Mouse (Mus musculus) left cerebral cortex, adult 18-20 months (tissue): ENCODE measurements at regions not wholly inside any gene's neighbourhood (a gene's known extent, or its start where the extent isn't known, plus 50 kb on each side); places are given as distances from the start of the nearest gene placed in this dataset.

ENCODE experiments used
- DNase-seq, 2 experiments: peaks; one replicate each; pipeline ENCODE4 v3.0.0; 2021 to 2022; ENCODE audit warnings: low spot score in 2 of 2, mixed read lengths in 1 of 2

DNA sequence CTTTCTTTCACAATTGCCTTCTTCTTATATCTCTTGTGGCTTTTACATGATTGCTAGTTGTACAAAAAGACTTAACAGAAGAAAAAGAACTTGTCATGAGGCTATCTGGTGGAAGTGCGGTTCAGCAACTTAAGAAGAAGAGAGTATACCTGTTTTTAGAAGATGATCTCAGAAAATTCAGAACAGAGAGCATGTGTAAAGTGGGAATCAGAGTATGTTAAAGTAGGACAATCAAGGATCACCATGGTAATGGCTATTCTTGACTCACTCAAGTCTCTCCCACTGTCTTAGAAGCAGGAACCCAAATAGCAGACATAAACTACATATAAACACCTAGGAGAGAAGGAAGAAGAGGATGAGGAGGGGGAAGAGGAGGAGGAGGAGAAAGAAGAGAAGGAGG, 857.9 kb upstream of the Nr2f1 start:
- no peak for DNase-seq

DNA sequence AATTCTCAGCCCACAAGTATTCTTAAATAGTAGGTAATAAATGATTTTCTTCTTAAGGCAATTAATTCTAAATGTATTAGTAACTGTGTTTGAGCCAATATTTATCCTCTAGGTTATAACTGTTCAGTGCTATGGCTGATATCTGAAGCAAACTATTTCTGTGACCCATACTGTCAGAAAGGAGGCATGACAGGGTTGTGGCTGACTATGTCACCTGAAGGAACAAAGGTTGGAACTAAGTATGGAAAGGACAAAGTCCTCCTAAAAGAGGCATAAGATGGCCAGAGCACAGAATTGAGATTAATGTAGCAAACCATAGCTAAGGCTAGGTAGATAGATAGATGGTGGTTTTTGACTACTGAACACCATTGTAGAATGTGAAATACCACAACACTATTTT, 854.9 kb upstream of the Nr2f1 start:
- no peak for DNase-seq

GRCm38 (mm10) chr13:79053428-79053827, 853.9 kb upstream of the Nr2f1 start:
- no peak for DNase-seq

DNA sequence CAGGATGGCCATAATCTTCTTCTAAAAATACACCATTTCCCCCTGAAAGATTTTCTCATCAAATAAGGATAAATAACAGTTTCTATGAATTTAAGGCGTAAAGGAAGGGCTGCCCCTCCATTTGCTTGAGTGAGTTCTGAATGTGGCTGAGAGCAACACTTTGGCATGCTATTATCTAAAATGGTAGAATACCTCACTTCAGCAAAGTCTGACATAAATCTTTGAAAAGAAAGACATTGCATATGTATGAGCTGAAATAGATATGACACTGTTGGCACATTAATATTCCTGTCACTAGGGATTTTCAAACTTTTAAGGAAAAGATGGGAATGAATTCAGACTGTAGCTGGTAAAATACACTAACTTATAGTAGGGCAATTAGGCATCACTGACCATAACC, 847.7 kb upstream of the Nr2f1 start:
- no peak for DNase-seq

DNA sequence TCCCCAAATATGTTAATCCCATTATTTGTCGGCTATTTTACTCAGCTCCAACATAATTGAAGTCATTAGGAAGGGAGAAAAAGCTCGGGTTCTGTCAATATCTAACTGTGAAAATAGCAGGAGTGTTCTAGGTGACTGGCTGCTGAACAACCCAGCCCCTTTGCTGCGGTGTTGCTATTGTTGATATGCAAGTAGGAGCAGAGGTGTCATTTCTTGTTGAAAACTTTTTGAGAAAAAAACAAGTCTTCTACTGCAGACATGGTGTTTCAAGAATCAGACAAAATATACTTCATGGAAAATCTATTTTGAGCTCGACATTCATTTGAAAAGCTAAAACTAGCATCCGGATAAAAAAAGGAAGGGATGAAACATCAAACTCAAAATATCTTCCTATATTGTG, 845.1 kb upstream of the Nr2f1 start:
- no peak for DNase-seq

DNA sequence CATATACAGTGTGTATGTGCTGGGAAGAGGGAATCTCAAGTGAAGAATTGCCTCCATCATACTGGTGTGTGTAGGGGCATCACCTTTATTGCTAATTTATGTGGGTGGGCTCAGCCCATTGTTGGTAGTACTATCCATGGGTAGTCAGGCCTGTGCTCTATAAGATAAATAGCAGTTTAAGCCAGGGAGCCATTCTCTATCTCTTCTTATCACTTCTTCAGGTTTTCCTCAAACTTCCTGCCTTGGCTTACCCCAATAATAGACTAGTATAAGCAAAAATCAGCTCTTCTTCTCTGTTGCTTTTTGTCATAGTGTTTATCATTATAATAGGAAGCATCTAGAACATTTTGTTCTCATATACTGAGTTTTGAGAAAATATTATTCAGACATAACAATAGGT, 838.3 kb upstream of the Nr2f1 start:
- DNase-seq: no peak

- DNase-seq: no peak
These were observed 835.7 kb upstream of the Nr2f1 start for GRCm38 (mm10) chr13:79035276-79035675.

DNA sequence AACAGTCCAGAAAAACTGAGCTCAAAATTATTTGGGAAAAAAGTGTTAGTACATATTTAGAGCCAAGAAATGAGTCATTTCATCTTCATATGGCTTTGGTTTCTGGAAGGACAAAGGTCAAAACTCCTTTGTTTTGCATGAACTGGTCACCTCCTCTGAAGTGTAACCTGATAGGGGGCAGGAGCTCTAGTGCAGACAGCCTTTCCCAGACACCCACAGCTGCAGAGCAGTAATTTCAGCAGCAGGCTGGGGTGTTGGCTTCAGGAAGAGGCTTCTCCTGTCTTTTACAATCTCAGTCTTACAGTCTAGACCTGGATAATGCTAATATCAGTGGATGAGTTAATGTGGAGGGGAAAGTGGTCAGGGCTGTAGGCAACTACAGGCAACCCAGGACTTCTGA, 830.4 kb upstream of the Nr2f1 start:
- DNase-seq: no peak

DNA sequence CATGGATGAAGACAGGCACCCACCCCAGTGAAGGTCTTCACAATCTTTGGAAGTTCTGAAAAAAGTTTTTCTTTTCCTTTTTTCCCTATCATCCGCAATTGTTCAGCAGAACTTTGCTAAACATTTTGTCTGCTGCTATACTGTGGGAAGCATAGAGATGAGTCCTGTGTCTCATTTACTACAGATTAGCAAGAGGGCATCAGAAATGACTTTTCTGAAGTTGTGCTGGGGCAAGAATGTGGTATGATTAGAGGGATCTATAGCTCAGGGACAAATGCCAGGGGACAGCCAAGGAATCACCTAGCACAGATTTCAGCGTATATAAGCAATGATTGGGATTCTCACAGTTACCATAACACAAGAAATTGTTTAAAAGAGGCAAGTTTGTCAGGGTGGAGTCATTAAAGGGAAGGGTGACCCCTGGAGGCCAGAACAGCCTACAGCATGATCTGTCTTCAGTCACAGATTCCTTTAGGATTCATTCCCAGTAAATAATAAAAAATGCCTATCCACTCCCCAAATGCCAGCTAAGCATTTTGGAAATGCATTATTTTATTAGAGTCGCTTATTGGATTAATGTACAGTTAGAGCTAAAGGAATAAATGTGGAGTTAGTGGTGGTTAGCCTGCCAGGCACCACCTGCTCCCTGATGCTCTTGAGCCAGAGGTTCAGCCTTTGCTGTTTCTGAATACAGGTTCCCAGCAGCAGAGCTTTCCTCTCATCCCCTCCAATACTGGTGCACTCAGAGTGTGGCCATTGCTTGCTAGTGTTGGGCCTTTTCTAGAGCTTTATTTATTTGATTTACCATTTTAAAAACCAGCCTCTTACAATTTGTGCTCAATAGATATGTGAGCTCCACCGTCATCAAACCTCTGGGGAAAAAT, 828.6 kb upstream of the Nr2f1 start:
- DNase-seq: peak; percentile 39 to 45

- DNase-seq: no peak
These were observed 826.1 kb upstream of the Nr2f1 start for GRCm38 (mm10) chr13:79025645-79026044.

DNA sequence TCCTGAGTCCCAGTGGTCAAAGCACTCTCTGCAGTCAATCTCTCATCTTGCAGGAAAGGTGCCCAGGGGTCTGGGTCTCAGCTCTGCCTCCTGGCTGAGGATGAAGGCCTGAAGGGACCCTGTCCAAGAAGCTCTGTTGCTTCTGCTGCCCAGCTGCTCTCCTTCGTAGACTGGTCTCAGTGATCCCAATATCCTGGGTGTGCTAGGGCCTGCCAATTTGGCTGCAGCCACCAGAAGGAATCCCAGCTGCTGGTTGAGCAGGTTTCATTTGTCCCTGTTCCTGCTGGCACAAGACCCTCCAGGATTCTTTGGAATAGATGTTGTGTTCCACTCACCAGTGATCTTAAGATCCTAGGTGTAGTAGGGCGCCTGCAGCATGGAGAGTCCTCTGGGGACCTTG, 818.5 kb upstream of the Nr2f1 start:
- no peak for DNase-seq

- no peak for DNase-seq
These were observed 803.8 kb upstream of the Nr2f1 start for GRCm38 (mm10) chr13:79003313-79003712.

DNA sequence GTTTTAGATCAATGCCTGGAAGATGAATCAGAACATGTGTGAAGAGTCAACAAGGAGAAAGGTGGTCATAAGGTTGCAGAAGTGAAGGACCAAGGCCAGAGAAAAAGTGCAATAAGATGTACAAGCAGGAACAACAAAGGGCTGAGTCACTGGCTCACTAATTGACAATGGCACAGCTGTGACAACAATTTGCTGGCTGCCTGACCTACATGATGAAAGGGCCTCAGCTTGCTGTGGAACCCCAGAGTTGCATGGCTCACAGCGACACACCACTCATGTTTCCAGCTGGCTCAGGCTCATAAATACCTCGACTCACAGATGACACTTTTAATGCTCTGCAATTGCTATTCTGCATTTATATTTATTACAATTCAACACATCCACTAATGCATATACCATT, 799.3 kb upstream of the Nr2f1 start:
- no peak for DNase-seq

- DNase-seq: no peak
These were observed 792.8 kb upstream of the Nr2f1 start for GRCm38 (mm10) chr13:78992326-78992725.

DNA sequence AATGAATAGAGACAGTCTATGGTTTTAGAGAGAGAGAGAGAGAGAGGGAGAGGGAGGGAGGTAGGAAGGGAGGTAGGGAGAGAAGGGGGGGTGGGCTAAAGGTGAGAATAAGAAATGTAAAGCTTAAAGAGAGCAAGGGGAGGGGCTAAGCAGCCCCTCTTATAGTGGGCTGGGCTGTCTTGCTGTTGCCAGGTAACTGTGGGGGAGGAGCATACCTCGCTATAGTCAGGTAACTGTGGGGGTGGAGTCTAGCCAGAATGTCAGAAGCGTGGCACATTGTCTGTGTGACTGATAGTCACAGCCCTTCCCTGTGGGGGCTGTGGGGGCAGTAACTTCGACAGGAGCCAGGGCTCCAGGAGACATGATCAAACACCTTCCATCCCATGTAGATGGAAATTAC, 786.4 kb upstream of the Nr2f1 start:
- no peak for DNase-seq

- DNase-seq: no peak
These were observed 777.7 kb upstream of the Nr2f1 start for GRCm38 (mm10) chr13:78977224-78977780.

GRCm38 (mm10) chr13:78938351-78938741, 738.8 kb upstream of the Nr2f1 start:
- DNase-seq: no peak

DNA sequence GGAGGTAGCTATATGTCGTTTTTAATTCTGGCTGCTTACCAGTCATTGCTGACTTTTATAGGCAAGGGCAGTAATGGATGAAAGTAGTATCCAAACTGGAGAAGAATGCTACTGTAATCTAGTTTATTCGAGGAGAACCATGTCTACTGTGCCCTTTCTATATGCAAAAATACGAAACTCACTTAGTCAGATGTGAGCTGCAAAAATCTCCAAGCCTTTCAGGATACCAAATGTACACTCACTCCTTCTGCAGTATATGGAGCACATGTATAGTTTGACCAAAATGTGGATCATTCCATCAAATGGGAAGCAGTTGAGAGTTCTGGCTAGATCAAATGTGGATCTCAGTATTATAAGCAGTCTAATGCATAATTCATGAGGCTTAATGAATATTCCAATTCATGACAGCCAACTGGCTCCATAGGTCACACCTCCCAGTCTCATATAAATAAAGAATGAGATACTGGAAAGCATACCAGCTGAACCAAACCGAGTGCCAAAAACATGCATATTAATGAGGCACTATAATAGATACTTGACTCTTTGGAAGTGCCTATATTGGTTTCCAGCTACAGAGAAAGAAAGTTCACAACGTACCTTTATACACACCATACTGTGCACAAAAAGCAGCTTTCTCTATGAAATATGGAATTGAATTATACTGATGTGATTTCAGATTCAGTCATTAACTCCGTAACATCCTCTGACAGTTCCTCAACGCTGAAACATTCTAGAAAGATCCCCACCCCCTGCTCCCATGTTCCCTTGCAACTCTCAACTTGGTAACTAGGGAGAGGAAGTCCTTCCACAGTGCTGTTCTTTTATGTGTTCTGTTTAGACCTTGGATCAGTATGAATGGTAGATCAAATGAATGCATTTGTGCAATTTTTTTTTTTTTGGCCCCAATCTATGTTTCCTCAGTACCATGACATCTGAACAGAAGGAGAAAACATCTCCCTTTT, 738.1 kb upstream of the Nr2f1 start:
- DNase-seq: no peak

DNA sequence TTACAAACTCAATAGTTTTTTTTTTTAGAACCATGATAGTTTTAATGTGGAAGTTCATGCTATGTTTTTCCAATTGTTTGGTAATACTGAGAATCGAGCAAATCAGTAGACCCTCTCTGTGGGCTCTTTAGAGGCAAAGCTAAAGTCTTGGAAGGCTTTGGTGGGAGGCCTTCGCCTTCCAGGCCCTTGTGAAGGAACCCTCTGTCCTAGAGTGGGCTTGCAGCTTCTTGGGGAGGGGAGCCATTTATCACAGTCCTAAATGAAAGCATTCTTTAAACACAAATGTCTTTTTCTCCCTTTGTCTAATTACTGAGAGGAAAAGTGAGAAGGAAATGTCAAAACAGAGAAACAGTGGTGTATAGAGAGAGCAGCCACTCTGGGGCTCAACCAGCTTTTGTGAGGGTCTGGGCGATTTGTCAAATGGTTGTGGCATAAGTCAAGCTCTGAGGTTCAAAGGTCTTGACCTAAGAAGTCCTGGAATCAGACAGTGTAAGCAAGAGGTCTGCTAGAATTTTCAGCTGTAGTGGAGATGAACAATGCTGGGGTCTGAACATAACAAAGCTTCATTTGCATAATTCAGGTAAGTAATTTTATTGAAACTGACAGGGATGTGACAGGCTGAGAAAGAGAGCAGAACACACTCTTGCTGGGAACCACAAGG, 736.6 kb upstream of the Nr2f1 start:
- no peak for DNase-seq

GRCm38 (mm10) chr13:78928347-78928746, 728.8 kb upstream of the Nr2f1 start:
- no peak for DNase-seq

DNA sequence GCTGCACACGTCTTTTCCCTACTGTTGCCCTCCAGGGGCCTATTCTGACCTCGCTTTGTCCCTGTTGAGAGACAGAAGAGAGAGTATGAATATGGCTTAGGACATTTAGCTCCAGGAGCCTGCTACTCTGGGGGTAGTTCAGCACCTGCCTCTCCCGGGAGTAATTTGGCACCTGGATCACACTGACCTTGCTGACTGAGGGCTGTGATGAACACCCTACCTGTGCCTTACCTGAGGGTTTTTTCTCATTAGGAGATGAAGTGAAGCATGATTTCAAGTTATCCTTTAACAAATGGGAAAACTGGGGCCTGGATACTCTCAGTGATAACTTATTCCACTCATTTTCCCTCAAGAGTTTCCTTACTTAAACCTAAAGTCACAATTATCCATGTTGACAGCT, 721.2 kb upstream of the Nr2f1 start:
- DNase-seq: no peak
